Mouse (Mus musculus) cerebellum, adult (tissue): ENCODE measurements around the gene Olfr106-ps.

Experiments used
- ATAC-seq: cut with Nextera tagmentation; 2 replicates; pipeline ENCODE4 v1.9.2; 2017; ENCODE audit warnings: mild to moderate bottlenecking, moderate library complexity, mixed read lengths; ENCODE audit not compliant: insufficient number of reproducible peaks, low FRiP score, low TSS enrichment

Olfr106-ps gene

GRCm38 (mm10) chr17:37390093-37390492, at the start of gene Olfr106-ps:
TSS of gene Olfr106-ps (plus strand) at chr17:37390393.
- ATAC-seq: no peak

- no peak for ATAC-seq
These were observed 30.9 kb upstream of the Olfr106-ps start, which contains the start of gene Olfr104-ps for GRCm38 (mm10) chr17:37359282-37359681. TSS of gene Olfr104-ps (plus strand) at chr17:37359582.

GRCm38 (mm10) chr17:37378733-37379132, 11.5 kb upstream of the Olfr106-ps start, which contains the start of gene Olfr105-ps:
TSS of gene Olfr105-ps (plus strand) at chr17:37379033.
- ATAC-seq: no peak

- ATAC-seq: no peak
These were observed 8.7 kb downstream of the Olfr106-ps start, which contains the start of gene Olfr107 for GRCm38 (mm10) chr17:37398926-37399325. TSS of gene Olfr107 (plus strand) at chr17:37399226.

GRCm38 (mm10) chr17:37413380-37413779, 23.2 kb downstream of the Olfr106-ps start:
- ATAC-seq: no peak

- no peak for ATAC-seq
These were observed 55.0 kb downstream of the Olfr106-ps start, which contains the start of gene Olfr108 for GRCm38 (mm10) chr17:37445180-37445579. TSS of gene Olfr108 (plus strand) at chr17:37445480.
